Mouse (Mus musculus) myocyte (in vitro differentiated cells): ENCODE results near the gene Itprid2. TPM values are rescaled to one million over a fixed set of nuclear protein-coding genes. Genes with fewer than 3 reads are reported as not detected.

Experiments used
- H3K27me3 ChIP-seq: one replicate; pipeline ENCODE4 v1.6.1; 2011; ENCODE audit not compliant: control insufficient read depth, insufficient read depth, insufficient read length
- H3K36me3 ChIP-seq: one replicate; pipeline ENCODE4 v1.6.1; 2011; ENCODE audit not compliant: control insufficient read depth, insufficient read depth
- H3K4me2 ChIP-seq: one replicate; pipeline ENCODE4 v1.6.1; 2011; ENCODE audit warnings: low read depth, control low read depth
- H3K4me3 ChIP-seq: one replicate; pipeline ENCODE4 v1.5.1; 2011; ENCODE audit warnings: mild to moderate bottlenecking, control low read depth, moderate library complexity
- H3K79me2 ChIP-seq: one replicate; pipeline ENCODE4 v1.6.1; 2011; ENCODE audit not compliant: control insufficient read depth, insufficient read depth
- H3ac ChIP-seq: one replicate; pipeline ENCODE4 v1.6.1; 2011; ENCODE audit not compliant: control insufficient read depth, insufficient read length
- CEBPB ChIP-seq: IDR thresholded peaks from 2 replicates; pipeline ENCODE4 v1.6.1; 2011; ENCODE audit warnings: mild to moderate bottlenecking, moderate library complexity; ENCODE audit not compliant: poor library complexity, insufficient read depth, severe bottlenecking
- E2F4 ChIP-seq: IDR thresholded peaks from one replicate; pipeline ENCODE4 v1.6.1; 2011; ENCODE audit warnings: mild to moderate bottlenecking, control low read depth, moderate library complexity; ENCODE audit not compliant: insufficient read depth
- MAX ChIP-seq: IDR thresholded peaks from one replicate; pipeline ENCODE4 v1.6.1; 2011; ENCODE audit warnings: low read depth, mild to moderate bottlenecking, control low read depth
- MYOD1 ChIP-seq, 3 experiments: IDR thresholded peaks; one replicate each; pipeline ENCODE4 v1.6.1; 2011; ENCODE audit warnings: control low read depth in 2 of 3, low read depth in 2 of 3, mild to moderate bottlenecking in 2 of 3, moderate library complexity in 1 of 3; ENCODE audit not compliant: insufficient read length in 2 of 3, control insufficient read depth in 1 of 3
- MYOG ChIP-seq, 3 experiments: IDR thresholded peaks; one replicate each; pipeline ENCODE4 v1.6.1; 2011; ENCODE audit warnings: control low read depth in 2 of 3, low read depth in 2 of 3, mild to moderate bottlenecking in 2 of 3; ENCODE audit not compliant: insufficient read length in 2 of 3, control insufficient read depth in 1 of 3, insufficient read depth in 1 of 3
- POLR2A ChIP-seq: IDR thresholded peaks from one replicate; pipeline ENCODE4 v1.6.1; 2011; ENCODE audit warnings: low read depth, mild to moderate bottlenecking, control low read depth, moderate library complexity; ENCODE audit not compliant: insufficient read length
- POLR2AphosphoS2 ChIP-seq: IDR thresholded peaks from one replicate; pipeline ENCODE4 v1.6.1; 2011; ENCODE audit warnings: low read depth, control low read depth; ENCODE audit not compliant: insufficient read length
- REST ChIP-seq: IDR thresholded peaks from one replicate; pipeline ENCODE4 v1.6.1; 2011; ENCODE audit warnings: mild to moderate bottlenecking, control low read depth, moderate library complexity; ENCODE audit not compliant: insufficient read depth, insufficient read length
- SRF ChIP-seq: IDR thresholded peaks from one replicate; pipeline ENCODE4 v1.6.1; 2011; ENCODE audit warnings: low read depth; ENCODE audit not compliant: control insufficient read depth, insufficient read length
- TCF12 ChIP-seq: IDR thresholded peaks from one replicate; pipeline ENCODE4 v1.6.1; 2011; ENCODE audit warnings: mild to moderate bottlenecking, control low read depth; ENCODE audit not compliant: poor library complexity, insufficient read depth, severe bottlenecking
- TCF3 ChIP-seq: IDR thresholded peaks from one replicate; pipeline ENCODE4 v1.6.1; 2011; ENCODE audit warnings: low read depth, control low read depth; ENCODE audit not compliant: insufficient read length
- USF1 ChIP-seq: IDR thresholded peaks from one replicate; pipeline ENCODE4 v1.6.1; 2011; ENCODE audit warnings: low read depth, mild to moderate bottlenecking, control low read depth, moderate library complexity
- polyA plus RNA-seq: library from polyadenylated mRNA; unstranded; fragments of >200 nt; fragmentation: generic; extraction: Trizol; gene quantifications from one replicate; pipeline ENCODE4 v1.2.1, GENCODE M21; 2012; ENCODE audit warnings: missing spikeins

The Itprid2 gene
- polyA plus RNA-seq, 1 experiment, result 8.1 TPM

DNA sequence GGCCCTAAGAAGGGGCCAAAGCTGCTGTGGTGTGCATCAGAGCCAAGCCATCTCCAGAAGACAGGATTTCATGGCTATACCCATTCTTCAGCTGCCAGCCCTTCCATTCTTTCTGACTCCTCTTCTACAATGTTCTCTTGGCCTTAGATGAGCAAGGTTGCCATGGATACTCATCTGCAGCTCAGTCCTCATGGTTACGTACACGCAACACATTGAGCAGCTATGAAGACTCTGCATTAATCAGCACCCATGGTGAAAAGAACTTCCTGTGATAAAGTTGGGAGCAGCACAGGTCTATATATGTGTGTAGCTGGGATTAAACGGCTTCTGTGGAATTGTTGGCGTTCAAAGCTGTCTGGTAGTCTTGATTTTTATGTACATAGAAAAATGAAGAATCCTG lies 48.1 kb downstream of the Itprid2 start:
- H3K27me3 ChIP-seq, result no peaks in the 10 kb centered on the region
- peaks cover 6% of the 10 kb centered on the region for H3K36me3 ChIP-seq
- H3ac ChIP-seq, result no peak overlapping the region
- H3K4me2 ChIP-seq, result no peak overlapping the region
- TF ChIP-seq MAX (no peak), E2F4 (no peak), MYOD1 (IDR thresholded peaks at IDR 0.05; ENCODE audit: control insufficient read depth in 1 of 3, insufficient read length in 2 of 3, low read depth in 2 of 3) (no peak), TCF12 (no peak), USF1 (no peak), REST (no peak), MYOG (IDR thresholded peaks at IDR 0.05; ENCODE audit: control insufficient read depth in 1 of 3, insufficient read depth in 1 of 3, insufficient read length in 2 of 3, low read depth in 2 of 3) (no peak)
- H3K79me2 ChIP-seq, result no peaks in the 10 kb centered on the region
- no peak overlapping the region for H3K4me3 ChIP-seq

- no peak overlapping the region for H3K4me2 ChIP-seq
- H3ac ChIP-seq, result no peak overlapping the region
- H3K79me2 ChIP-seq, result no peaks in the 10 kb centered on the region
- TF ChIP-seq POLR2A (no peak), TCF12 (no peak), CEBPB (no peak), MAX (no peak), SRF (no peak), MYOD1 (IDR thresholded peaks at IDR 0.05; ENCODE audit: control insufficient read depth in 1 of 3, insufficient read length in 2 of 3, low read depth in 2 of 3) (no peak), MYOG (IDR thresholded peaks at IDR 0.05; ENCODE audit: control insufficient read depth in 1 of 3, insufficient read depth in 1 of 3, insufficient read length in 2 of 3, low read depth in 2 of 3) (no peak), REST (no peak), USF1 (no peak), POLR2AphosphoS2 (no peak), E2F4 (no peak), TCF3 (no peak)
- no peaks in the 10 kb centered on the region for H3K36me3 ChIP-seq
- no peak overlapping the region for H3K4me3 ChIP-seq
- H3K27me3 ChIP-seq, result no peaks in the 10 kb centered on the region
These were observed 55.7 kb downstream of the Itprid2 start for GRCm38 (mm10) chr2:79690838-79691237.

GRCm38 (mm10) chr2:79695190-79695589 lies 60.0 kb downstream of the Itprid2 start:
- no peak overlapping the region for H3K4me3 ChIP-seq
- no peak overlapping the region for H3ac ChIP-seq
- TF ChIP-seq CEBPB, result no peak
- no peak for TF ChIP-seq E2F4
- no peak for TF ChIP-seq REST
- TF ChIP-seq SRF, result no peak
- no peak for TF ChIP-seq TCF12
- TF ChIP-seq USF1, result no peak
- TF ChIP-seq TCF3, result no peak
- no peak for TF ChIP-seq MYOG (IDR thresholded peaks at IDR 0.05; ENCODE audit: control insufficient read depth in 1 of 3, insufficient read depth in 1 of 3, insufficient read length in 2 of 3, low read depth in 2 of 3)
- TF ChIP-seq MYOD1 (IDR thresholded peaks at IDR 0.05; ENCODE audit: control insufficient read depth in 1 of 3, insufficient read length in 2 of 3, low read depth in 2 of 3), result no peak
- no peak for TF ChIP-seq MAX
- no peak for TF ChIP-seq POLR2A
- H3K27me3 ChIP-seq, result no peaks in the 10 kb centered on the region
- H3K36me3 ChIP-seq, result no peaks in the 10 kb centered on the region
- H3K4me2 ChIP-seq, result no peak overlapping the region
- H3K79me2 ChIP-seq, result no peaks in the 10 kb centered on the region

GRCm38 (mm10) chr2:79695939-79696338 lies 60.8 kb downstream of the Itprid2 start:
- Histone ChIP-seq H3ac (no peak overlapping the region), H3K27me3 (no peaks in the 10 kb centered on the region), H3K4me2 (no peak overlapping the region), H3K4me3 (no peak overlapping the region), H3K79me2 (no peaks in the 10 kb centered on the region), H3K36me3 (no peaks in the 10 kb centered on the region)
- TF ChIP-seq TCF12, result no peak
- no peak for TF ChIP-seq CEBPB
- no peak for TF ChIP-seq MYOD1 (IDR thresholded peaks at IDR 0.05; ENCODE audit: control insufficient read depth in 1 of 3, insufficient read length in 2 of 3, low read depth in 2 of 3)
- TF ChIP-seq TCF3, result no peak
- TF ChIP-seq POLR2AphosphoS2, result no peak
- no peak for TF ChIP-seq E2F4
- TF ChIP-seq MAX, result no peak
- no peak for TF ChIP-seq MYOG (IDR thresholded peaks at IDR 0.05; ENCODE audit: control insufficient read depth in 1 of 3, insufficient read depth in 1 of 3, insufficient read length in 2 of 3, low read depth in 2 of 3)
- no peak for TF ChIP-seq REST
- TF ChIP-seq POLR2A, result no peak
- no peak for TF ChIP-seq USF1
- TF ChIP-seq SRF, result no peak
